Mouse (Mus musculus) ZHBTc4 (cell line): ENCODE results near the gene Tmem200c.

ENCODE experiments used
- DNase-seq: peaks from one replicate; pipeline ENCODE4 v3.0.0-alpha.2; 2011; ENCODE audit warnings: low read depth, low spot score

Tmem200c gene

GRCm38 (mm10) chr17:68826323-68826722, at the start of gene Tmem200c:
Gene Tmem200c, plus strand, starts transcription at chr17:68826623.
- no peak for DNase-seq

- no peak for DNase-seq
Observed at GRCm38 (mm10) chr17:68793741-68794140, 32.7 kb upstream of the Tmem200c start.

DNA sequence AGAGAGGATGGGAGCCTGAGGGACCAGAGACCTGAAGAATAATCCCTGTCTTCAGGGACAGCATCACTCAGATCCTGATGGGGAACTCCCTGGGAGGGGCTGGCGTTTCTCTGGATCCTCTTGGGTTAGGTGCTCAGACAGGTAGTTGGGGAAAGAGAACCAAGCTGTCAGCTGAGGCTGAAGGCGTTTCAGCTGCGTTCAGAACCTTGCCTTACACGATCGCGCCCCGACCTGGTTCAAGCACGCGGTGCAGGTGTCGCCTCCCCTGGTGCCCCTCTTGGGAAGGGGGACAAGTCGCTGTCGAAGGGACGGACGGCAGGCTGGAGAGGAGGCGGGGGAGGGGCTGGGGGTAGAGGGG, 10.2 kb downstream of the Tmem200c start:
- no peak for DNase-seq

GRCm38 (mm10) chr17:68837013-68837858, 10.8 kb downstream of the Tmem200c start:
- peak; percentile 86 for DNase-seq

DNA sequence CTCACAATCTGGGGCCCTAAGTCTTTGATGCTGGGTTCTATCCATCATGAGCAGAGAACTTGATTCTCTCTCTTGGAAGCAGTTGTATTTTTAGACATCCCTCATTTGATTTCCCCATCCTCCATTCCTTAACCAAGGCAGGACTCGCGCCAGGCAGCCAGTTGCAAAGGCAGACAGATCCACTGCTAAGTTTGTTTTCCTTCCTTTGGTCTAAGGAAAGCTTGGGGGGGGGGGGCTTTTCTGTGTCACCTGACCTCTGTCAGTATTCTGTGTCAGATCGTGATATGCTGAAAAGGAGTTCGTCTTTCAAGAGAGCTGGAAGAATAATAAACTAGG, 11.4 kb downstream of the Tmem200c start:
- DNase-seq = no peak

DNA sequence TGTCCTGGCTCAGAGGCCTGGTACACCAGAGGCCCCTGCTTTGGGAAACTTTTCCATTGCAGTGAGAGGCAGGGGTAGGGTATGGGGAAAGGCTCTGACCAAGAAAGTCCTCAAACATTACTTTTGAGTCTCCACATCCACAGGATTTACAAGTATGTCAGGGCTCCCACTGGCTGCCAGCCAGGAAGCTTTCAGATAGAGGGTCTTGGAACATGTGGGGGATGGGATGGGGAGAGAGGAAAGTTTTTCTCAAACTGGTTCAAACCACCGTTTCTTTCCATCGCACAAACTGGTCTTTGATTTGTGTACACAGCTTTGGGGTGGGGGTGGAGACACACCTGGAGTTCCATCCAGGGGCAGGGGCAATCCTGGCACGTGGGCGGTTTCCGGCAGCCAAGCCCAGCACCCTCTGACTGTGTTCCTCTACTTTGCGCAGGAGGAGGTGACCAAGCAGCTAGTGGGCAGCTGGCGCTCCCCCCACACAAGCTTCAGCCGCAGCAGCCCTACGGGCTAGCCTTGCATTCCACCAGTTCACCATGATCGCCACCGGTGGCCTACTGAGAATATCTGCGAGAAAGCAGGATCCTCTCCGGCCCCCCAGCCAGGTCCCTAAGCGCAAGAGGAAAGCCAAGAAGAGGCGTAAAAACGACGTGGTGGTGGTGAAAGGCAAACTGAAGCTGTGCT, 13.6 kb downstream of the Tmem200c start:
- DNase-seq = peak; percentile 10

DNA sequence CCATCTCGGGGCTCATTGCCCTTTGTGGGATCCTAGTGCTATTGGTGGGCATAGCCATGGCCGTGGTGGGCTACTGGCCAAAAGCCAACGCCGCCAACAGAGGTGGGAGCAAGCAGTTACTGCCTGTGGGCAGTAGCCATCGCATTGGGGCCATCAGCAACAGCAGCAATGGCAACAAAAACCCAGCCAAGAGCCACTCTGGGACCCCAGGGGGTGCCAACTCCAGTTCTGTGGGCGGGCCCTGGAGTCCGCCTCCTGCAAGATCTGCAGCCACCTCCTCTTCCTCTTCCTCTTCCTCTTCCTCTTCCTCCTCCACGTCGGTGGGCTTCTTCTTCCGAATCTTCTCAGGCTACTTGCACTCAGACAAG, 14.1 kb downstream of the Tmem200c start:
- no peak for DNase-seq

- peak; percentile 62 for DNase-seq
Observed at GRCm38 (mm10) chr17:68841097-68841891, 14.9 kb downstream of the Tmem200c start.

DNA sequence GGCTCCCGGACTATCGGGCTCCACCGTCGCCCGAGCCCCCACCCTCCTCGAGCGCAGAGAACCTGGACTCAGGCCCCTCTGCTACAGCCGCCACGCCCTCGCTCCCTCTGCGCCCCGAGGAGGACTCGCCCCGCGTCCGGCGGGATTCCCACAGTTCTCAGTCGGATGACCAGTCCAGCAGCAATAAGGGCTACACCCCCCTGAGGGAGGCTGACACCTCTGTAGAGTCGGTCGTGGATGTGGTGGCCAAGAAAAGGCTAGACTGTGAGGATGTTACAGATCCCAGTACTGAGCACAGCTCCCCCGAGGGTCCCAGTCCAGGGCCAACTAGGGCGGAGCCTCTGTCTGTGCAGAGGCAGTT, 15.4 kb downstream of the Tmem200c start:
- no peak for DNase-seq

DNA sequence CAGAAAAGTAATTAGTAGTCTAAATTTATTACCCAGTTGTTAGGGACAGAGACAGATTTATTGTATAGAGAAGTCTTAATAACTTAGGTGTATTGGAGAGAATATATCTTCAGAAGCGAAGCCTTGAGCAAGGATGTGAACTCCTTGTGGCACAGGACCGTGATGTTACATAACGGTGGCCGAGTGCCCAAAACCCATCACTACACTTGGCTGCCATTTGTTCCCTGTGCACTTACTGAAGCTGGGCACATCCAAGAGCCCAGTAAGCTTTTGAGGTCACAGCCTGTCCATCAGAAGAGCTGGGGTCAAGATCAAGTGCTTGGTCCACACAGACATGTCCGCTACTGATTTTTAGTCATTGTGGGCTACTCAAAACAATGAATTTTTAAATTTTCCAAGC, 19.5 kb downstream of the Tmem200c start:
- no peak for DNase-seq

GRCm38 (mm10) chr17:68848739-68849138, 22.3 kb downstream of the Tmem200c start:
- no peak for DNase-seq

DNA sequence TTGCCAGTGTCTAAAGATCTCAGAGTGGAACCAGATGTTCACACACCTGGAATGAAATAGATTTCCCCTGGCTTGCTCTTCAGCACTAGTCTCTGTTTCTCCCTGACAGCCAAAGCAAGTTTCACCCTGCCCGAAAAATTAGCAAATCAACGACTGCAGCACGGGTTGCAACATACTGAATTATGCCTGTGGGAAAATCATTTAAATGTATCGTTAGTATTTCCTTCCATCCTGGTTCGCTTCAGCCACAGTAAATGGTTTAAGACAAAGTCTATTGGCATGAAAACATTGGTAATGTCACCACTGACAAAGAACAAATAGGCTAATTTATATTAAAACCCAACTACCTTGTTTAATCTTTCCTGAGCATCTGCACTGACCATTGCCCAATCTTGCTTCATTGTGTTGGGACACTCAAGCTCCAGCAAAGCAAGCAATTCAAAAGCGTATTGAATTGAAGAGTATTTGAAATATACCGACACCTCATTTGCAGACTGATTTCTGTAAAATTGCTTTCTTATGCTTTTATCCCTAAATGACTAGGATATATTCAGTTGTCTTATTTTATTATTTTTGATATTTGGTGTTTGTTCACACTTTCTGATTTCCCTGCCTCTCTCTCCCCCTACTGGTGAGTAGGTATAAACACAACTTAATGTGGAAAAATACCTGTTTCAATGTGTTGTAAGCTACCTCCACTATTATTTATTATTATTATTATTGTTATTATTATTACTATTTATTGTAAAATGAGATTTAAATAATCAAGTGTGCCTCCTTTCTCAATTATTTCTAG, 25.9 kb downstream of the Tmem200c start:
- DNase-seq = no peak

DNA sequence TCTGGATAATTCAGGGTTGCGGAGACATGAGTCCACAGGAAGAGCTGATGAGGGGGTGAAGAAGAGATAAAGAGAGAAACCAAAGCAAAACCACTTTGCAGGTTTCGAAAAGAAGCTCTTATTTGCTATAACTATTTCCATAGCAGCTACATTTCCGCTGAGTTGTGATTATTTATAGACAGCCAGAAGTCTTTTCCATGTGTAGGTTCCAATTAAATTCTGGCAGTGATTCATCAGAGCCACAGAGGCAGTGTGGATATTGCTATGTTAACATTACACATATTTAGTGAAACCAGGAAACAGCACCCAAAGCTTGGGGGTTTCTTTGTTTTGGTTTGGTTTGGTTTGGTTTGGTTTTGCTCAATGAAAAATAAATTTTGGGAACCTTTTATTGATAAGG, 37.8 kb downstream of the Tmem200c start:
- no peak for DNase-seq

GRCm38 (mm10) chr17:68868439-68868838, 42.0 kb downstream of the Tmem200c start:
- peak; percentile 10 for DNase-seq

- no peak for DNase-seq
Observed at GRCm38 (mm10) chr17:68874021-68874420, 47.6 kb downstream of the Tmem200c start.

DNA sequence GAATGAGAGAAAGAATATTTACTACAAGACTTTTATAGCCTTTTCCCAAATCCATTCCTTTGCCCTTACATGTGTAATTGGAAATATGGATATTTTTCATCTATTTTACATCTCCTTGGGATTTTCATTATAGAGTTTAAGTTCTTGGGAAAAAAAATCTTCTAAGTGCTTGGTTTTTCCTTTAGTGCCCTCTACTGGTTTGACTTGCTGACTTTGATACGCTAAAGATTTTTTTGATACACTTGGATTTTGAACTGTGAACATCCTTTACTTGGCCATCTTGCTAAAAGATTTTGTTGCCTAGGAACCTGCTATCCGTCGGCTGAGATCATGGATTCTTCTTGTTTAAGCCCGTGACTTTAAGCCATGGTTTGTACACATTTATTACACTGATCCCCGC, 48.8 kb downstream of the Tmem200c start:
- peak; percentile 5 for DNase-seq

- DNase-seq = no peak
Observed at GRCm38 (mm10) chr17:68875917-68876495, 49.6 kb downstream of the Tmem200c start.

- peak; percentile 54 for DNase-seq
Observed at GRCm38 (mm10) chr17:68881725-68882524, 55.5 kb downstream of the Tmem200c start.

- DNase-seq = no peak
Observed at GRCm38 (mm10) chr17:68883474-68884083, 57.2 kb downstream of the Tmem200c start.

DNA sequence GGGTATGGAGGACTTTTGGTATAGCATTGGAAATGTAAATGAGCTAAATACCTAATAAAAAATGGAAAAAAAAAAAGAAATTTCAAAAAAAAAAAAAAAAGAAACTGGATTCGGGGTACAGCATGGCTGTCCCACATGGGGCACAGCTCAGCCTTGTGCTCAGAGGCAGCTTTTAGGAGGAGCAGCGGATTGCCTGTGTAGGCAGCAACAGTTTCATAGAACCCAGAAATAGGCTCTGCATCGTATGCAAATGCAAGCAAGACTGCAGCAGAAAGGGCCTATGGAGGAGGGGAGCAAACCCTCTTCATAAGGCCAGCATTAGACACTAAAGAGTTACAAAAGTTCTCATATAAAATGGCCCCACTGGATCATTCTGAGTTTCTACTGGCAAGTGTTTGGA, 64.2 kb downstream of the Tmem200c start:
- DNase-seq = no peak
